Mouse (Mus musculus): ENCODE measurements around the gene Olfr1449. TPM values are rescaled to one million over a fixed set of nuclear protein-coding genes. Genes with fewer than 3 reads are reported as not detected.

Gene Olfr1449
- polyA plus RNA-seq (2012; rRNA removed) = not detected in 2 replicates

DNA sequence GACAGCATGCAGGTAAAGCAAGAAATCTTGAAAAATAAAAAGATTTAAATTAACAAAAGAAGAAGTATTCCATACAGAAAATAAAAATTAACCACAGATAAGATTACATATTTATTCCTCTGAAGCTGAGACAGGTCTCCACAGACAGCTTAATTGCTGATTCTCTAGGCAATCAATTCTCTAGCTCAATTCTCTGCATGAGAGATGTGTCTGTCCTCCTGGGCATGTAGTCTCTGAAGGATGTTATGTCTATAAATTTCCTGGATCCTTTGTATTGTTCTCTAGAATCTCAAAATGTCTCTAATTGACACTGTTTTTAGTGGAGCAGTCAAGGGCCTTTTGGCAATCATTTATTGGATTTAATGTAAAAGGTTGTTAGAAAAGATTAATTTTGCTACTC is at the start of gene Olfr1449:
TSS of gene Olfr1449 (plus strand) at position 301 of the 400 bp plus-strand sequence.

DNA sequence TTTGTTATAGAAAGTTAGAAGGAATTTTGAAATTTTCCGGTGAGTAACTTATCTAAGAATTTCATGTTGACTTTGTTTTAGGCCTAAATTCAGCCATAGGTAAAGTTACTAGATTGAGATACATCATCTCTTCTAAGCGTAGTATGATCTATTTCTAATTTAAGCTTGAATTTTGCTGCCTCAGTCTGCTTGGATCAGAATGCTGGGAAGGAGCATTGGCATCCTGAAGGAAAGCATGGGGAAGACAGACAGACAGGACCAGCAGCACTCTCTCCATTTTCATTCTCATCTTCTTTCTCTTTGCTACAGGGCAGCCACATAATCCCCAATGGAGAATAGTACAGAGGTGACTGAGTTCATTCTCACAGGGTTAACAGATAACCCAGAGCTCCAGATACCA is 47.1 kb upstream of the Olfr1449 start, which contains the start of gene Olfr1445:
TSS of gene Olfr1445 (plus strand) at position 301 of the 400 bp plus-strand sequence.

GRCm38 (mm10) chr19:12893424-12893823 is 37.2 kb upstream of the Olfr1449 start, which contains the start of gene Olfr1446:
Olfr1446 (minus strand) TSS chr19:12893524.

GRCm38 (mm10) chr19:12903643-12904042 is 27.0 kb upstream of the Olfr1449 start, which contains the start of gene Olfr1447:
Olfr1447 (minus strand) TSS chr19:12903743.

DNA sequence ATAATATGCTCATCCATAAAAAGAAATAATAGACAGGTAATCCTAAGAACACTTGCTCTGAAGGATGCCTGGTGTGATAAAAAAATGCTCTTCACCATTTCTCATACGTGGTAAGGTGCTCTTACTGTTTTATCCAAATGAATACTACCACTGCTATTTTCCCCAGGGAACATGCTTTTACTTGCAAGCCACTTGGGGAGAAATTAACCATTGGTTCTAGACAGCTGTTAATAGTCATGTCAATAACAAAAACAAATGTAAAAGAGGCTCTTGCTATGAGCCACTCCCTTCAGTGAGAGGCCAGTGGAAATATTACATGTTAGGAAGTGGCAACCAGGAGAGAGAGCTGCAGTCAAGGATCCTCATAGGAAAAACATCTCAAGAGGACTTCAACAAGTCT is 6.3 kb upstream of the Olfr1449 start, which contains the start of gene Olfr1448:
TSS of gene Olfr1448 (minus strand) at position 101 of the 400 bp plus-strand sequence.

GRCm38 (mm10) chr19:12949958-12950357 is 19.3 kb downstream of the Olfr1449 start, which contains the start of gene Olfr1450:
Olfr1450 (plus strand) TSS chr19:12950258.

Other genes with a start within 250 kb of the Olfr1449 start
- not detected in 2 replicates for gene Keg1, start 235.1 kb upstream of the Olfr1449 start, polyA plus RNA-seq (2012; rRNA removed)
- 3.8 and 4.0 TPM in 2 replicates for gene Cntf, start 165.2 kb upstream of the Olfr1449 start, polyA plus RNA-seq (2012; rRNA removed)
- gene Zfp91, start 134.7 kb upstream of the Olfr1449 start, polyA plus RNA-seq (2012; rRNA removed) = 35.9 and 40.1 TPM in 2 replicates
- gene Lpxn, start 134.6 kb upstream of the Olfr1449 start, polyA plus RNA-seq (2012; rRNA removed) = 1.6 and 2.0 TPM in 2 replicates
- not detected in 2 replicates for gene Gm5244, start 84.2 kb upstream of the Olfr1449 start, polyA plus RNA-seq (2012; rRNA removed)
- gene Olfr1444, start 73.6 kb upstream of the Olfr1449 start, polyA plus RNA-seq (2012; rRNA removed) = not detected in 2 replicates
- not detected in 2 replicates for gene Olfr1445, start 47.0 kb upstream of the Olfr1449 start, polyA plus RNA-seq (2012; rRNA removed)
- gene Olfr1446, start 37.3 kb upstream of the Olfr1449 start, polyA plus RNA-seq (2012; rRNA removed) = not detected in 2 replicates
- gene Olfr1447, start 27.1 kb upstream of the Olfr1449 start, polyA plus RNA-seq (2012; rRNA removed) = not detected in 2 replicates
- not detected in 2 replicates for gene Olfr1448, start 6.4 kb upstream of the Olfr1449 start, polyA plus RNA-seq (2012; rRNA removed)
- not detected in 2 replicates for gene Olfr1450, start 19.4 kb downstream of the Olfr1449 start, polyA plus RNA-seq (2012; rRNA removed)
- not detected in 2 replicates for gene Olfr1451, start 64.2 kb downstream of the Olfr1449 start, polyA plus RNA-seq (2012; rRNA removed)
- not detected in 2 replicates for gene Olfr1453, start 97.5 kb downstream of the Olfr1449 start, polyA plus RNA-seq (2012; rRNA removed)
- not detected in 2 replicates for gene Olfr1454, start 129.8 kb downstream of the Olfr1449 start, polyA plus RNA-seq (2012; rRNA removed)
- not detected in 2 replicates for gene Olfr1457, start 167.1 kb downstream of the Olfr1449 start, polyA plus RNA-seq (2012; rRNA removed)
- gene Olfr1458, start 175.9 kb downstream of the Olfr1449 start, polyA plus RNA-seq (2012; rRNA removed) = not detected in 2 replicates
- gene Olfr1459, start 218.7 kb downstream of the Olfr1449 start, polyA plus RNA-seq (2012; rRNA removed) = 0.01 TPM in 1 of 2 replicates, not detected in the other
- not detected in 2 replicates for gene Olfr1461, start 232.2 kb downstream of the Olfr1449 start, polyA plus RNA-seq (2012; rRNA removed)